Mouse (Mus musculus): ENCODE data around the gene Cog3.

The Cog3 gene

GRCm38 (mm10) chr14:75758401-75758800 lies 4.1 kb upstream of the Cog3 start:
- DNase-seq, result peak; percentile 79 to 83

GRCm38 (mm10) chr14:75757821-75758220 lies 3.5 kb upstream of the Cog3 start:
- no peak for DNase-seq

- no peak for DNase-seq
Measured at GRCm38 (mm10) chr14:75756971-75757370, 2.7 kb upstream of the Cog3 start.

GRCm38 (mm10) chr14:75753206-75753605 lies 1.1 kb downstream of the Cog3 start:
- no peak for DNase-seq

GRCm38 (mm10) chr14:75751040-75751439 lies 3.3 kb downstream of the Cog3 start:
- no peak for DNase-seq

- no peak for DNase-seq
Measured at GRCm38 (mm10) chr14:75749123-75749522, 5.2 kb downstream of the Cog3 start.

- no peak for DNase-seq
Measured at GRCm38 (mm10) chr14:75747960-75748359, 6.4 kb downstream of the Cog3 start.

DNA sequence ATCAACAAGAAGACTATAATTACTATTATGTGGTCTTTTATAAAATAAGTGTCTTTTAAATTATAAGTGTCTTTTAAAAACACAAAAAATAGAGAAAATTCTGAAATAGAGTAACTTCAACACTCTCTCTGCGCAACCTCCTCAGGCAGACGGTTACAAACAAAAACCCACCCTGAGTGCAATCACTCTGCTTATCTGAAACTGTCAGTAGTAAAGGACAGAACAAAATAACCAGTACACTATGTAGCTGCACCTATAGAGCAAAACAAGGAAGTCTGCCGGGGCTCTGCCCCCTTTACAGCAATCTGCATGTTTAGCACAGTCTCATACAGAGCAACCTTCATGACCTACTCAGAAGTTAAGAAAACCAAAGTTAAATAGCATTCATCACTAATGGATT lies 12.4 kb downstream of the Cog3 start:
- no peak for DNase-seq

DNA sequence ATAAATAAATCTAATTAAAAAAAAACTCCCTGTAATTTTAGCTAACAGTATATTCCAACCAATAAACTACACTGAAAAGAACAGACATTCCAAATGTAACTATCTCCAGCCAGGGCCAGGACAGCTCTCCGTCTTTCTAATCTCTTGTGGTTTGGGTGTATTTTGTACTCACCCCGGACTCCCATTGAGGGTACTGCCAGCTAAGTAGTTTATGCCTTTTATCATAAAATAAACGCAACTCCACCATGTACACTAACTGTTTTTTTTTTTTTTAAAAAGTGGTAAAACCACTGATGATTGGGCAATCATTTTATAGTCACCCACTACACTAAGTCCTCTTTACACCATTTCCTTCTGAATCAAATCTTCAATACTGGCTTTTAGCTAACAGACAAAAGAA lies 18.7 kb downstream of the Cog3 start:
- DNase-seq, result no peak

GRCm38 (mm10) chr14:75732631-75733030 lies 21.7 kb downstream of the Cog3 start:
- DNase-seq, result no peak

DNA sequence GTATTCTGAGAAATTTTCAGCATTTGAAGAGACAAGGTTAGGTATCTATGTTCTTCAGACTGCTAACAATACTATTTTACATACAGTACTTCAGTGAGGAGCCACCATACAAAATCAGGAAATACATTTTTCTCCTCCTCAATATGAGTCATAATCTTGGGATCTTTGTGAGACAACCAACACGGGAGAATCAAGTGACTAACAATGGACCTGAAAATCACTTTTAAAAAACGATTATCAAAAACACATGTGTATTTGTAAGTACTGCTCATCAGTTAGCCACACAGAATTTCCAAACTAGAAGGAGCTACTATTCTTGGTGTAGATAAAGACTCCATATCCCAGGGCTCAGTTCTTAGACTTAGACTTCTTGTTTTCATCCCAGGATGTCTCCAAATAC lies 23.0 kb downstream of the Cog3 start:
- no peak for DNase-seq

- DNase-seq, result no peak
Measured at GRCm38 (mm10) chr14:75728111-75728510, 26.2 kb downstream of the Cog3 start.

GRCm38 (mm10) chr14:75727046-75727445 lies 27.3 kb downstream of the Cog3 start:
- DNase-seq, result peak; percentile 16 to 18

- no peak for DNase-seq
Measured at GRCm38 (mm10) chr14:75722816-75723215, 31.5 kb downstream of the Cog3 start.

DNA sequence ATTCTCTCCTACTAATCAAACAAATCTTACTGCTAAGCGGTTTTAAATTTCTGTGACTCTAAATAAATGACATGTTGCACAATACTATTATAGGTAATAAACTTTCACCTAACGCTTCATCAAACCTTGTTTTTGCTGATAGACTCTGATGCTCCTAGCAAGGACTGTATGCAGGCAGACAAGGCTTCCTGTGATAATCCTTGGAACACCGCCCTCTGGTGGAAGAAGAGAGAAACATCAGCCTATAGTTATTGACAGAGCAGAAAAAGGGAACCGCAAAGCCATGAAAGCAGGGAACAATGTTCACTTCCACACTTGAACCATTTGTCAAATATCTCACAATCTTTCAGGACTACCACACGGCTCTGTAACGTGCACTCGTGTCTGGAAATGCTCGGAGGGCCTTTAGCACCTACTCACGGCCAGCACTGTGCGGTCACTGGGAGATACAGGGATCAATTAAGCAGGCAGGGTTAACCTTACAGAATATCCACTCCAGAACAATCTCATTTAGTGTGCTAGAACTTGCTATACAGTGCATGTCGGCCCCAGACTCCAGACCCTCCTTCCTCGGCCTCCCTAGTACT lies 32.2 kb downstream of the Cog3 start:
- DNase-seq, result peak; percentile 34 to 61

- no peak for DNase-seq
Measured at GRCm38 (mm10) chr14:75720121-75720520, 34.2 kb downstream of the Cog3 start.

- no peak for DNase-seq
Measured at GRCm38 (mm10) chr14:75716410-75716809, 37.9 kb downstream of the Cog3 start.

- DNase-seq, result no peak
Measured at GRCm38 (mm10) chr14:75713661-75714060, 40.7 kb downstream of the Cog3 start.

DNA sequence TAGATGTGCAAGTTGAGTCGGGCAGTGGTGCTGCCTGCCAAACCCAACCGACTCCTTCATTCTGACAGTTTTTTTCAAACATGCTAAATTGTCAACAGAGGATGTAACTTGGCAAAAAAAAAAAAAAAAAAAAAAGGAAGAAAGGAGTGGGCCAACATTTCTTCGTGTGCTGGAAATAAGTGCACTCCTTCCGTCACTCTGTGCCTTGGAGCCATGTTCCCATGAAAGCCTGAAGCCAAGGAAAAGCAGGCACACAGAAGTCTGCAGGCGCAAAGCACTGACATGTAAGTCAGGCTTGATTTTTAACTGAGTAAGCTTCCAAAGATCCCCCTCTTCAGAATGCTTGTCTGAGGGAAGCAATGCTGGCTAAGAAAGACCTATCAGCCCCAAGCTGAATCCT lies 41.6 kb downstream of the Cog3 start:
- no peak for DNase-seq

GRCm38 (mm10) chr14:75711731-75712130 lies 42.6 kb downstream of the Cog3 start:
- no peak for DNase-seq

GRCm38 (mm10) chr14:75708986-75709385 lies 45.3 kb downstream of the Cog3 start:
- DNase-seq, result no peak

DNA sequence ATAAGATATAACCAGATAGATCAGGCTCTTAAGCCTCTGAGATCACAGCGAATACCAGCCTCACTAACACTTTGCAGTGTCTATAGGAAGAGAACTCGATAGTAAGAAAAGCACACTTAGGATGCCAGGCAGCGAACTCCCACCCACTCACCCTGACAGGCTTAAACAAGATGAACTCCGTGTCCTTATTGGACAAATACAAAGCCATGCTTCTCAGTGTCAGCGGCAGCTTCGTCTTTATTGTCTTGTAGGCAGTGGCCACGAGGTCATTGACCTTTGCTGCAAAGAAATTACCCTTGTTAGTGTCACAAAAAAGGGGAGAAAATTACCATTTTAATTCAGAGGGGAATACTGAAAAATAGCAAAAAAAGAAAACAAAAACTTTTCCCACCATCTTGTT lies 46.5 kb downstream of the Cog3 start:
- no peak for DNase-seq

DNA sequence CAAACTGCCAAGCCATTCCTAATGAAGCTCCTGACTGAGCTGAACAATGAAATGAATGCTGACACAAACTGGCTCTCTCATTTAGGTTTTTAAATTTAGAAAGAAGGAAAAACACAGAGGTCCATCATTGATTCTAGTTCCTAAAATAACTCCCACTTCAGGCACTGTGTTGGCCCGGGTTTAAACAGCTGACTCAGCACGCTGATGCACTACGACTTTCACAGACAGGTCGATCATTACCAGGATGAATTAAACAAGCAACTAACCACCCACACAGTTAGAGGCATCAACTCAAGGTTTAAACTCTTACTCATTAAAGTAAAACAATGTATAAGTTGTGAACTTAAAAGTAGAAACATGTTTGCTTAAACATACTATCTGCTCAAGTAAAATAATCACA lies 47.7 kb downstream of the Cog3 start:
- no peak for DNase-seq

- no peak for DNase-seq
Measured at GRCm38 (mm10) chr14:75697928-75698327, 56.4 kb downstream of the Cog3 start.

GRCm38 (mm10) chr14:75696096-75696495 lies 58.2 kb downstream of the Cog3 start:
- no peak for DNase-seq

GRCm38 (mm10) chr14:75690428-75690827 lies 63.9 kb downstream of the Cog3 start:
- DNase-seq, result no peak
